In the genomic region with DNA sequence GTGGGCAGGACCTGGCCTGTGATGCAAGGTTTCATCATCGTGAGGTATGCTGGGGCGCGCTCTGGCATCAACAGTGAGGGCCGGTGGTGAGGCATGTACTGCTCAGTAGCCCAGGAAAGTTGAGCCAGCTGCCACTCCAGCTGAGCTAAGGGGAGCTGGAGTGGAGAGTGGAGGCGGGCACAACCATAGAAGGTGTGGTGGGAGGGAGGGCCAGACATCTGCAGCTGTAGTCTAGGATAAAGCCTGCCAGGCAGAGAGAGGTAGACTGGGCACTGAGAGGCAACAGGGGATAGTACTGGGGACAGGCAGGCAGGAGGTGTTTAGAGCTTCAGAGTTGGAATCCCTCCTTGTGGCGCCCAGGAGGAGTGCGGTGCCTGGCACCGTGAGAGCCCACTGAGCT, we compare ENCODE assay signal across 19 mouse cellular contexts. TPM values are rescaled to one million over a fixed set of nuclear protein-coding genes. Genes with fewer than 3 reads are reported as not detected.
DNase-seq lines count a peak whose midpoint lies in the region; ATAC-seq and TF ChIP-seq lines count a peak whose summit lies in the region.
"Had no signal": no experiment of that assay in that cellular context is flagged by ENCODE, and none has a peak within 500 bp of the region (broad histone marks: within the 10 kb centered on the region; RNA-seq: fewer than 3 reads in every experiment).

No protein-coding gene starts in this region.

- 91% methylated on average over 8 of the region's 8 CpGs for WGBS in liver, embryonic 12.5 days (ENCODE audit: insufficient replicate concordance)
- 94% methylated on average over 8 of the region's 8 CpGs for WGBS in forebrain, embryonic 10.5 days

- no peak overlapping the region for H3K4me3 ChIP-seq in testis, adult 2 months (ENCODE audit: control insufficient read depth, low read depth, low read length)
- no peak overlapping the region for H3K4me3 ChIP-seq in liver, embryonic 12.5 days
- H3K4me3 ChIP-seq in forebrain, embryonic 10.5 days = no peak overlapping the region
- H3K4me3 ChIP-seq: embryonic facial prominence, embryonic 12.5 days; forebrain, embryonic 15.5 days; hindbrain, embryonic 15.5 days had no signal

- H3K27me3 ChIP-seq in testis, adult 2 months (ENCODE audit: control insufficient read depth, insufficient read depth, low read length) = no peaks in the 10 kb centered on the region
- H3K27me3 ChIP-seq in liver, embryonic 12.5 days (replicated peaks) = no peaks in the 10 kb centered on the region
- no peaks in the 10 kb centered on the region for H3K27me3 ChIP-seq in forebrain, embryonic 10.5 days (ENCODE audit: poor library complexity, severe bottlenecking)
- H3K27me3 ChIP-seq: embryonic facial prominence, embryonic 12.5 days; forebrain, embryonic 15.5 days; hindbrain, embryonic 15.5 days had no signal

- no peaks in the 10 kb centered on the region for H3K9me3 ChIP-seq in liver, embryonic 12.5 days (replicated peaks)
- no peaks in the 10 kb centered on the region for H3K9me3 ChIP-seq in forebrain, embryonic 10.5 days
- H3K9me3 ChIP-seq: embryonic facial prominence, embryonic 12.5 days; forebrain, embryonic 15.5 days; hindbrain, embryonic 15.5 days had no signal

- no peak overlapping the region for H3K27ac ChIP-seq in testis, adult 2 months (ENCODE audit: control insufficient read depth, insufficient read depth, low read depth, low read length)
- peak overlapping the region; percentile 80 for H3K27ac ChIP-seq in liver, embryonic 12.5 days
- H3K27ac ChIP-seq in forebrain, embryonic 10.5 days = no peak overlapping the region
- H3K27ac ChIP-seq: embryonic facial prominence, embryonic 12.5 days; forebrain, embryonic 15.5 days; hindbrain, embryonic 15.5 days had no signal

- TF ChIP-seq CTCF in testis, adult 2 months (IDR thresholded peaks at IDR 0.05; ENCODE audit: control insufficient read depth, insufficient read depth, insufficient replicate concordance, low read depth, low read length) = no peak

- no peak for DNase-seq in testis, postnatal 14 days (ENCODE audit: low spot score)
- DNase-seq in adrenal gland, postnatal 10 days = no peak
- DNase-seq in frontal cortex, postnatal 14 days (ENCODE audit: low spot score in 2 of 2) = no peak
- DNase-seq in forebrain, embryonic 10.5 days (ENCODE audit: extremely low spot score, low spot score) = no peak
- DNase-seq: cerebellum, postnatal 25 days; heart, postnatal 10 days; kidney, adult 18-20 months; kidney, postnatal 36 days; left cerebral cortex, postnatal 4 days; retina, postnatal 1 day had no signal

- H3K36me3 ChIP-seq in testis, adult 2 months (ENCODE audit: control insufficient read depth, insufficient read depth, low read length) = peaks cover 1% of the 10 kb centered on the region; the same call in 1 of the 2 replicates
- peaks cover 89% of the 10 kb centered on the region for H3K36me3 ChIP-seq in liver, embryonic 12.5 days
- peaks cover 31% of the 10 kb centered on the region for H3K36me3 ChIP-seq in forebrain, embryonic 10.5 days (replicated peaks)

- H3K4me1 ChIP-seq in testis, adult 2 months (ENCODE audit: control insufficient read depth, insufficient read depth, low read length) = no peaks in the 10 kb centered on the region
- H3K4me1 ChIP-seq in liver, embryonic 12.5 days = peaks cover 40% of the 10 kb centered on the region
- H3K4me1 ChIP-seq in forebrain, embryonic 10.5 days = no peaks in the 10 kb centered on the region
- H3K4me1 ChIP-seq: embryonic facial prominence, embryonic 12.5 days; forebrain, embryonic 15.5 days; hindbrain, embryonic 15.5 days had no signal

- peak; percentile 73 for ATAC-seq in liver, embryonic 12.5 days
- ATAC-seq in megakaryocyte-erythroid progenitor cell, adult 5-6 weeks (replicated peaks; ENCODE audit: low FRiP score, low TSS enrichment, poor library complexity, severe bottlenecking) = peak; percentile 71
- ATAC-seq: CD4-positive, CD25-positive, alpha-beta regulatory T cell, adult 4 months; forebrain, embryonic 15.5 days had no signal

- peak overlapping the region; percentile 23; the same call in 1 of the 2 replicates for H3K4me2 ChIP-seq in liver, embryonic 12.5 days
- H3K4me2 ChIP-seq: embryonic facial prominence, embryonic 12.5 days; forebrain, embryonic 15.5 days; hindbrain, embryonic 15.5 days had no signal

- 0 out of 2 replicates have a peak, but pooled peaks have one; percentile 8 for TF ChIP-seq POLR2A in testis, adult 2 months (IDR thresholded peaks at IDR 0.05; ENCODE audit: control insufficient read depth, low read depth, low read length)

- H3K9ac ChIP-seq in liver, embryonic 12.5 days = peak overlapping the region; percentile 25
- H3K9ac ChIP-seq: embryonic facial prominence, embryonic 12.5 days; forebrain, embryonic 15.5 days; hindbrain, embryonic 15.5 days had no signal

RNA-seq across cellular contexts. Expression of gene Igfals, which starts 5.7 kb away (rescaled TPM):
- polyA plus RNA-seq in testis, adult 2 months (2012; rRNA removed) = 4.0 and 4.2 TPM in 2 replicates
- 5.3 and 5.4 TPM in 2 replicates for polyA plus RNA-seq in liver, embryonic 12.5 days (2016; fragmentation: Nextera tagmentation; extraction: Ambion mirVana)
- total RNA-seq in megakaryocyte-erythroid progenitor cell, adult 5-6 weeks (2014; fragmentation: Nextera tagmentation) = not detected in 2 replicates
- total RNA-seq in megakaryocyte-erythroid progenitor cell, adult 5-6 weeks (2017) = not detected in 2 replicates
- 10 to 100 TPM in 1 of 2 experiments, 1 to 10 TPM in 1; 9.1 to 17.1 TPM for total RNA-seq in adrenal gland, postnatal 10 days (2021)
- polyA plus RNA-seq in forebrain, embryonic 10.5 days (2016; fragmentation: Nextera tagmentation; extraction: Ambion mirVana) = 0.17 and 0.36 TPM in 2 replicates
- total RNA-seq: layer of hippocampus, postnatal 14 days had no signal
- polyA plus RNA-seq: CD4-positive, CD25-positive, alpha-beta regulatory T cell, adult 4 months; neural tube, embryonic 14.5 days had no signal

RNA-seq across cellular contexts. Expression of gene Fahd1, which starts 9.9 kb away (rescaled TPM):
- polyA plus RNA-seq in testis, adult 2 months (2012; rRNA removed) = 12.6 and 16.6 TPM in 2 replicates
- 34.2 and 34.6 TPM in 2 replicates for polyA plus RNA-seq in liver, embryonic 12.5 days (2016; fragmentation: Nextera tagmentation; extraction: Ambion mirVana)
- 20.1 and 35.1 TPM in 2 replicates for total RNA-seq in megakaryocyte-erythroid progenitor cell, adult 5-6 weeks (2014; fragmentation: Nextera tagmentation)
- 15.7 and 34.7 TPM in 2 replicates for total RNA-seq in megakaryocyte-erythroid progenitor cell, adult 5-6 weeks (2017)
- total RNA-seq in adrenal gland, postnatal 10 days (2021) = 10 to 100 TPM; 43.4 to 52.2 TPM
- 16.6 and 19.0 TPM in 2 replicates for polyA plus RNA-seq in forebrain, embryonic 10.5 days (2016; fragmentation: Nextera tagmentation; extraction: Ambion mirVana)

RNA-seq across cellular contexts. Expression of gene Hagh, which starts 20.1 kb away (rescaled TPM):
- 529 and 573 TPM in 2 replicates for polyA plus RNA-seq in testis, adult 2 months (2012; rRNA removed)
- 61.1 and 64.8 TPM in 2 replicates for polyA plus RNA-seq in liver, embryonic 12.5 days (2016; fragmentation: Nextera tagmentation; extraction: Ambion mirVana)
- 43.2 and 68.2 TPM in 2 replicates for total RNA-seq in megakaryocyte-erythroid progenitor cell, adult 5-6 weeks (2014; fragmentation: Nextera tagmentation)
- total RNA-seq in megakaryocyte-erythroid progenitor cell, adult 5-6 weeks (2017) = 29.1 and 32.3 TPM in 2 replicates
- total RNA-seq in adrenal gland, postnatal 10 days (2021) = 100 to 1,000 TPM; 132 to 147 TPM
- 24.5 and 26.4 TPM in 2 replicates for polyA plus RNA-seq in forebrain, embryonic 10.5 days (2016; fragmentation: Nextera tagmentation; extraction: Ambion mirVana)

RNA-seq across cellular contexts. Expression of gene Nubp2, which starts 26.1 kb away (rescaled TPM):
- 125 and 131 TPM in 2 replicates for polyA plus RNA-seq in testis, adult 2 months (2012; rRNA removed)
- 97.7 and 108 TPM in 2 replicates for polyA plus RNA-seq in liver, embryonic 12.5 days (2016; fragmentation: Nextera tagmentation; extraction: Ambion mirVana)
- 107 and 121 TPM in 2 replicates for total RNA-seq in megakaryocyte-erythroid progenitor cell, adult 5-6 weeks (2014; fragmentation: Nextera tagmentation)
- 35.5 and 97.0 TPM in 2 replicates for total RNA-seq in megakaryocyte-erythroid progenitor cell, adult 5-6 weeks (2017)
- total RNA-seq in adrenal gland, postnatal 10 days (2021) = 10 to 100 TPM; 42.2 to 43.7 TPM
- 81.3 and 82.5 TPM in 2 replicates for polyA plus RNA-seq in forebrain, embryonic 10.5 days (2016; fragmentation: Nextera tagmentation; extraction: Ambion mirVana)

RNA-seq across cellular contexts. Expression of gene Spsb3, which starts 26.4 kb away (rescaled TPM):
- polyA plus RNA-seq in testis, adult 2 months (2012; rRNA removed) = 161 and 177 TPM in 2 replicates
- polyA plus RNA-seq in liver, embryonic 12.5 days (2016; fragmentation: Nextera tagmentation; extraction: Ambion mirVana) = 37.5 and 40.0 TPM in 2 replicates
- 24.6 and 29.3 TPM in 2 replicates for total RNA-seq in megakaryocyte-erythroid progenitor cell, adult 5-6 weeks (2014; fragmentation: Nextera tagmentation)
- total RNA-seq in megakaryocyte-erythroid progenitor cell, adult 5-6 weeks (2017) = 11.8 and 12.2 TPM in 2 replicates
- 10 to 100 TPM; 31.5 to 35.6 TPM for total RNA-seq in adrenal gland, postnatal 10 days (2021)
- polyA plus RNA-seq in forebrain, embryonic 10.5 days (2016; fragmentation: Nextera tagmentation; extraction: Ambion mirVana) = 42.8 and 45.3 TPM in 2 replicates
